Mouse (Mus musculus) lung, postnatal 4 days (tissue): ENCODE measurements around the gene Nufip2.
A peak's percentile ranks its signal among the peaks of the same experiment; 100 is the strongest.
"Not testable (repeated sequence)": the region's sequence is repeated elsewhere in the genome, so short reads cannot be mapped to it uniquely, and the experiment has no call there.

Experiments used
- DNase-seq, 2 experiments: peaks; one replicate each; pipeline ENCODE4 v3.0.0; 2021

The Nufip2 gene

GRCm38 (mm10) chr11:77685383-77686265 lies at the start of gene Nufip2:
Gene Nufip2 (plus strand): TSS chr11:77686155.
- peak; percentile 99 to 100 for DNase-seq

- DNase-seq, result no peak
Measured at GRCm38 (mm10) chr11:77641390-77641789, 44.6 kb upstream of the Nufip2 start.

DNA sequence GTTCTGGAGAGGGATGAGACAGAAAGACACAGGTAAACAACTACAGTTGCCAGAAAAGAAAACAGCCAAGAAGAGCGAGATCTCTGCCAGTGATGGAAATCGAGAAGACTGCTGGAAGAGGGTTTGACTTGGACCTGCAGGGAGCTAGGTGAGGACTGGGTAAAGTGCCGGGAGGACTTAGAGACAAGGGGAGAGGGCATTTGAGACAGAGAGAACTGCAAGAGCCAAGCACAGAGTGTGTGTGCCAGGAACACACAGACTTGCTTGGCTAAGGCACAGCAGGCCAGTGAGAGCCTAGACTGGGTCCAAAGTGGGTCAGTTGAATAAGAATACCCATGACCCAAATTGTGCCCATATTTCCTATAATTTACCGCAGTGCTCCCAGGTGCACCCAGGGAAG lies 40.5 kb upstream of the Nufip2 start:
- no peak for DNase-seq

GRCm38 (mm10) chr11:77648878-77649277 lies 37.1 kb upstream of the Nufip2 start:
- no peak for DNase-seq

- DNase-seq, result no peak
Measured at GRCm38 (mm10) chr11:77652484-77652883, 33.5 kb upstream of the Nufip2 start.

GRCm38 (mm10) chr11:77653406-77654190 lies 32.4 kb upstream of the Nufip2 start:
- not testable (repeated sequence) for DNase-seq

DNA sequence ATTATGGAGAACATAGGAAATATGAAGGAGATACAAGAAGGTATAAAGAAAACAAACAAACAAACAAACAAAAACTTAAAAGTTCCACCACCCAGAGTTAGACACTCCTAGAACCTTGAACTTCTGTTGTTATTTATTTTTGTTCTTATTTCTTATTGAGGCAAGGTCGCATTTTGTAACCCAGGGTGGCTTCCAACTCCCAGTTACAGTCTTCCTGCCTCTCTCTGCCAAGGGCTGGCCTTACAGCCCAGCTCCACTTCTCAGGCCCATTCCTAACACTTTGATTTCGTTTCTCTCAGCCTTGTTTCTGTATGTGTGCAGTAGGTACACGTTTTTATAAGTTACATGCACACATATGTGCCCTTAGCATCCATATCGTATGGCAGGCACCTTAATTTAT lies 26.0 kb upstream of the Nufip2 start:
- DNase-seq, result no peak

DNA sequence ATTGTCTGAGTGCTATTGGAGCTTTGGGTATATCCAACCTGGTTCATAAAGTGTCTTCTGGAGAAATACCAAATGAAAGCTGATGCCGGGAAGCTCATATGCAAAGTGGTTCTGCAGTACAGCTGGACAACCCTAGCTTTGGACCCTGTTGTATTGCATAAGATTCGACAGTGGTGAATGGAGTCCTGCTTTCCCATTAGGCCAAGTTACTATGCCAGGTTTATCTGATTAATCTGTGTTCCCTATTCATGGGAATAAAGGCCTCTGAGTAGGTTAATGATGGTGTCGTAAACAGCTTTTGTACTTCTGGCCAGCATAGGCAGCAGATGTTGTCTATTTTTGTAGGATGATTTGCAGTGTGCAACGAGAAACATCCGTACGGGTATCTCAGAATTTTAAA lies 22.3 kb upstream of the Nufip2 start:
- DNase-seq, result no peak

DNA sequence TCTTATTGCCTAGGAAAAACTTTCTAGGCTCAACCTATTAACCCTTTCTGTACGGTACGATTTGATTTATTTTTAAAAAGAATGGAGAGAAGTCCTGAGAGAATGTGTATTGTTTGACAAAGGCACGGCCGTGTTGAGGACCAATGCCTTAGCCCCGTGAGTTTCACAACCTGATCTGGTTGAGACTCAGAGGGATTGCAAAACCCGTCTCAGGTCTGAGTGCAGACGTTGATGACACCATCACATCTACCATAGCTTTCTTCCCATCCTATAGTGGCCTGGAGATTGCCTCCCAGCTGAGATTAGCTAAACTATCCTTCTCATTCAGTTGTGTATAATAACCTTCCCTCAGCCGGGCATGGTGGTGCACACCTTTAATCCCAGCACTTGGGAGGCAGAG lies 21.9 kb upstream of the Nufip2 start:
- DNase-seq, result no peak

DNA sequence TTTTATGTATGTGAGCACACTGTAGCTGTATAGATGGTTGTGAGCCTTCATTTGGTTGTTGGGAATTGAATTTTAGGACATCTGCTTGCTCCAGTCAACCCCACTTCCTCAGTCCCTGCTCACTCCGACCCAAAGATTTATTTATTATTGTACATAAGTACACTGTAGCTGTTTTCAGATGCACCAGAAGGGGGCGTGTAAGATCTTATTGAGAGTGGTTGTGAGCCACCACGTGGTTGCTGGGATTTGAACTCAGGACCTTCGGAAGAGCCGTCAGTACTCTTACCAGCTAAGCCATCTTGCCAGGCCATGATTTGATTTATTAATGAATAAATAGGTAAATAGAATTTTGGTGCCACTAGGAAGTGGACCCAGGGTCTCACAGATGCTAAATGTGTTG lies 20.6 kb upstream of the Nufip2 start:
- not testable (repeated sequence) for DNase-seq

DNA sequence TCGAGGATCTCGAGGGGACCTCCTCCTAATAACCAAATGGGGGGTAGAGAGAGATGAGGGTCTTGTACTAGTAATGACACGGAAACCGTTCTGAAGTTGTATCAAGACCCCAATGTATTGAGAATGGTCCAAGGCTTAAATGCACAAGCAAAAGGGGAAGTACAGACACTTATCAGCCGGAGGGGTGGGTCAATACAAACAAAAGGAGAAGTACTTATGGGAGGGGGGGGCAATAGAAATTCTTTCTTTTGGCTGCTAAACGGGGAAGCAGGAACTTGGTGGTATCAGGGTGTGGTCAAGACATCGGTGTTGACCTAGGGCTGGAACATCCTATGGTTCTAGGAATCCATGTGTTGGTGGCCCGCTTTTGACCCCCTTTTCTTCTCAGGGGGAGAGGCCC lies 19.2 kb upstream of the Nufip2 start:
- DNase-seq, result not testable (repeated sequence)

- DNase-seq, result no peak
Measured at GRCm38 (mm10) chr11:77672746-77673145, 13.2 kb upstream of the Nufip2 start.

DNA sequence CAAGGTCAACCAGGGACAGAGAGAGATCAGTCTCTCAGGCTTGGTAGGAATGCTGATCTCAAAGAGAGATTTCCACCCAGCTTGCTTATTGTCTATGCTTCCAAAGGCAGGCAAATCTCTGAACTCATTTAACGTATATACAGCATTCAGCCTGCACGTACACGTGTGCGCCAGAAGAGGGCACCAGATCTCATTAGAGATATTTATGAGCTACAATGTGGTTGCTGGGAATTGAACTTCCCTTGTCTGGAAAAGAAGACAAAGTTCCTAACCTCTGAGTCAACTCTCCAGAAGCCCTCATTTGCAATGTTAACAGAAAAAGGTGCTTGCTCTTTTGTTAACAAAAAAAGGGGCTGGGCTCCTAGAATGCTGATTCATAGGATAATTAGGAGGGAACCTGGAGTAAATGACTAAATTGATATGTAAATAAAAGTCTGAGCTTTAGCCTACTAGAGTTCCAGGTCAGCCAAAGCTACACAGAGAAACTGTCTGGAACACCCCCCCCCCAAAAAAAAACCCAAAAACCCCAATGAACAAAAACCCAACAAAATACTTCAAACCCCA lies 12.4 kb upstream of the Nufip2 start:
- no peak for DNase-seq

GRCm38 (mm10) chr11:77680018-77680417 lies 5.9 kb upstream of the Nufip2 start:
- DNase-seq, result no peak

DNA sequence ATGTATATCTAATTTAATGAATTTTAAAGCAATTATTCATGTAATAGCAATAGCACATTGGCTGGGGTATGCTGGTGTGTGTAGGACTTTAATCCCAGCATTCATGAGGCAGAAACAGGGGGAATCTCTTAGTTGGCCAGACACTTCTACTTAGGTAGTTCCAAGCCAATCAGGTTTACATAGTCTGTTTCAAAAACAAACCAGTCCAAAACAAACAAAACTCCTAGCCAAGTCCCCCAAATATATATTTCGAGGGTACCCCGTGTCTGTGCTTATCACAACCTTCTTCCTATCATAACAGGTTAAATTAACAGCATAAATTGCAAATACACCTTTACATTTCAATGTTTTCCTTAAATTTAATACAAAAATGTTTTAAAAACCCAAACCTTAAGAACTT lies 1.1 kb upstream of the Nufip2 start:
- no peak for DNase-seq

DNA sequence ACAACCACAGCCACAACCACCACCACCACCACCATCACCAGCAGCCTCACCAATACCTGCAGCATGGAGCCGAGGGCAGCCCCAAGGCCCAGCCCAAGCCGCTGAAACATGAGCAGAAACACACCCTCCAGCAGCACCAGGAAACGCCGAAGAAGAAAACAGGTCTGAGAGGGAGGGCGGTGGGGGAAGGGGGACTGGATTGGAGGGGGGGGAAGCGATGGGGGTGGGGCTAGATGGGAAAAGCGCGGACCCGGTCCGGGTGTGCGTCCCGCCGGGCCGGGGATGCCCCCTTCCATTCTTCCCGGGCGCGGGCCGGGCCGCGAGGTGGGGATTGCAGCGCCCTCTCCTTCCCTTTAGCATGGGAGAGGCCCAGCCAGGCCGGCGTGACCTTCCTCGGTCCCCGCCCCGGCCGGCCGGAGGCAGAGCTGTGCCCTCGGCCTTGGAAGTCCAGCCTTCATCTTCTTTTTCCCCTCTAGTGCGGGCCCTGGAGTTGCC lies 438 bp downstream of the Nufip2 start:
- DNase-seq, result peak; percentile 58 to 59

- DNase-seq, result peak; percentile 79 to 81
Measured at GRCm38 (mm10) chr11:77686841-77687540, 1.0 kb downstream of the Nufip2 start.

GRCm38 (mm10) chr11:77687541-77688131 lies 1.7 kb downstream of the Nufip2 start:
- DNase-seq, result peak; percentile 60 to 64

GRCm38 (mm10) chr11:77693026-77693425 lies 7.1 kb downstream of the Nufip2 start:
- DNase-seq, result no peak

DNA sequence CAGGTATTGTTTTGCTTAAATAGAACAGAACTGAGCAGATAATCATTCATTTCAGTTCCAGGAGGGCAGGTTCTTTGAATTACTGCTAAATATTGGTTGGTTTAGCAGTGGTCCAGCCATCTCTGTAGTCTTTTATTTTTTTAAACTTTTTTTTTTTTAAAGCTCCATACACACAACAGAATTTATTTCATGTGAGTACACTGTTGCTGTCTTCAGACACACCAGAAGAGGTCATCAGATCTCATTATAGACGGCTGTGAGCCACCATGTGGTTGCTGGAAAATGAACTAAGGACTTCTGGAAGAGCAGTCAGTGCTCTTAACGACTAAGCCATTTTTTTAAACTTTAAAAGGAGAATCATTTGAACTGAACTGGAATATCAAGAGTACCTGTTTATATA lies 11.3 kb downstream of the Nufip2 start:
- no peak for DNase-seq

DNA sequence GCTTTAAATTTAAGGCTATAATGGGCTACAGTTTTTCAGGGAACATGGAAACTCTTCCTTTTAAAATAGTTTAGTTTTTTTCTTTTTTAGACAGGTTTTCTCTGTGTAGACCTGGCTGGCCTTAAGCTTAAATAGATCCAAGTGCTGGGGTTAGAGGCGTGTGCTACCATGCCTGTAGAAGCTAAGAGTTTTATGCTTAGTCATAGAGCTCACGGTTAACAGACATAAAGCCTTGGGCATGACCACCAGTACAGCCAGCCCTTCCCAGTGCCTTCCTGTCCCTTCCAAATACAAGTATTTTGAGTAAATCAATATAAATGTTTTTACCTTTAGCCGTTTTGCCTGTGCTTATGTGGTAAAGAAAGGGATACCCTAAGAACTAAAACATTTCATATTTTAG lies 20.0 kb downstream of the Nufip2 start:
- DNase-seq, result no peak

DNA sequence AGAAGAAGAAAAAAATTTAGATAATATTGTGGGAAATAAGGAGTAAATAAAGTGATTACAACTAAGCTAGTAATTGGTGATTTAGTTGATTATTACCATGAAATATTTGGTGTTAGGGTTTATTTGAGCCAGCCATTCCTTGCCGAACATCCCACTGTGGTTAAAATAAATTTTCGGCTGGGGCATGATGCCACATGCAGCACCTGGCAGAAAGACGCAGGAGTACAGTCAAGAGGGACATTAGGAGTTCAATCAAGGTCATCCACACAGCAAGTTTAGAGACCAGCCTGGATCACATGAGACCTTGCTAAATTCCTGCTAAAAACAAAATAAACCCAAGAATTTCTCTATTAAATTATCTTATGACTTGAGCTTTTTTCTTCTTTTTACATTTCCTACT lies 23.1 kb downstream of the Nufip2 start:
- no peak for DNase-seq
